Mouse (Mus musculus): ENCODE data around the gene Lexm. TPM values are rescaled to one million over a fixed set of nuclear protein-coding genes. Genes with fewer than 3 reads are reported as not detected.

Gene Lexm
- polyA plus RNA-seq, 1 experiment from 2014 or later = not detected

GRCm38 (mm10) chr4:106569680-106570079 is 47.4 kb downstream of the Lexm start:
- Histone ChIP-seq H3K9me3 (ENCODE audit: low read length) (no peaks in the 10 kb centered on the region), H3K27me3 (replicated peaks; ENCODE audit: insufficient read depth, low read length) (no peaks in the 10 kb centered on the region), H3K4me2 (replicated peaks; ENCODE audit: low read depth, low read length) (no peak overlapping the region), H3K4me3 (ENCODE audit: low read depth, low read length) (no peak overlapping the region), H3K36me3 (ENCODE audit: insufficient read depth, low read length) (no peaks in the 10 kb centered on the region), H3K9ac (replicated peaks; ENCODE audit: low read depth) (no peak overlapping the region), H3K4me1 (ENCODE audit: insufficient read depth, low read depth, low read length) (no peaks in the 10 kb centered on the region), H3K27ac (ENCODE audit: low read length) (no peak overlapping the region)
- 91% methylated on average over 4 of the region's 4 CpGs for WGBS
- ATAC-seq (no peak), DNase-seq (ENCODE audit: low spot score) (no peak)
- no peak for TF ChIP-seq CTCF (IDR thresholded peaks at IDR 0.05)
- no peak for TF ChIP-seq EP300 (IDR thresholded peaks at IDR 0.05)

GRCm38 (mm10) chr4:106564161-106564560 is 52.9 kb downstream of the Lexm start:
- WGBS = 88% methylated on average over 11 of the region's 11 CpGs
- Histone ChIP-seq H3K27me3 (replicated peaks; ENCODE audit: insufficient read depth, low read length) (no peaks in the 10 kb centered on the region), H3K4me2 (replicated peaks; ENCODE audit: low read depth, low read length) (no peak overlapping the region), H3K9ac (replicated peaks; ENCODE audit: low read depth) (no peak overlapping the region), H3K36me3 (ENCODE audit: insufficient read depth, low read length) (no peaks in the 10 kb centered on the region), H3K9me3 (ENCODE audit: low read length) (no peaks in the 10 kb centered on the region), H3K4me1 (ENCODE audit: insufficient read depth, low read depth, low read length) (peaks cover 9% of the 10 kb centered on the region), H3K4me3 (ENCODE audit: low read depth, low read length) (no peak overlapping the region), H3K27ac (ENCODE audit: low read length) (no peak overlapping the region)
- no peak for ATAC-seq
- DNase-seq (ENCODE audit: low spot score) = no peak
- TF ChIP-seq CTCF (IDR thresholded peaks at IDR 0.05) (no peak), EP300 (IDR thresholded peaks at IDR 0.05) (no peak)

- ATAC-seq (no peak), DNase-seq (ENCODE audit: low spot score) (peak; percentile 28)
- no peak overlapping the region for H3K27ac ChIP-seq (ENCODE audit: low read length)
- no peaks in the 10 kb centered on the region for H3K27me3 ChIP-seq (replicated peaks; ENCODE audit: insufficient read depth, low read length)
- TF ChIP-seq CTCF (IDR thresholded peaks at IDR 0.05) (no peak), EP300 (IDR thresholded peaks at IDR 0.05) (no peak)
- no peak overlapping the region for H3K9ac ChIP-seq (replicated peaks; ENCODE audit: low read depth)
- H3K9me3 ChIP-seq (ENCODE audit: low read length) = no peaks in the 10 kb centered on the region
- H3K4me3 ChIP-seq (ENCODE audit: low read depth, low read length) = no peak overlapping the region
- peak overlapping the region; percentile 100; the same call in 1 of the 2 replicates for H3K4me2 ChIP-seq (replicated peaks; ENCODE audit: low read depth, low read length)
- H3K36me3 ChIP-seq (ENCODE audit: insufficient read depth, low read length) = no peaks in the 10 kb centered on the region
- 36% methylated on average over 9 of the region's 9 CpGs for WGBS
- H3K4me1 ChIP-seq (ENCODE audit: insufficient read depth, low read depth, low read length) = peaks cover 9% of the 10 kb centered on the region
Measured at GRCm38 (mm10) chr4:106562837-106563790, 53.9 kb downstream of the Lexm start.

GRCm38 (mm10) chr4:106562006-106562405 is 55.0 kb downstream of the Lexm start:
- ATAC-seq (no peak), DNase-seq (ENCODE audit: low spot score) (no peak)
- H3K27ac ChIP-seq (ENCODE audit: low read length) = no peak overlapping the region
- no peaks in the 10 kb centered on the region for H3K9me3 ChIP-seq (ENCODE audit: low read length)
- 7% methylated on average over 6 of the region's 6 CpGs for WGBS
- H3K4me3 ChIP-seq (ENCODE audit: low read depth, low read length) = peak overlapping the region; percentile 68
- peak overlapping the region; percentile 100 for H3K4me2 ChIP-seq (replicated peaks; ENCODE audit: low read depth, low read length)
- H3K36me3 ChIP-seq (ENCODE audit: insufficient read depth, low read length) = no peaks in the 10 kb centered on the region
- H3K9ac ChIP-seq (replicated peaks; ENCODE audit: low read depth) = no peak overlapping the region
- peaks cover 9% of the 10 kb centered on the region for H3K4me1 ChIP-seq (ENCODE audit: insufficient read depth, low read depth, low read length)
- no peak for TF ChIP-seq CTCF (IDR thresholded peaks at IDR 0.05)
- no peaks in the 10 kb centered on the region for H3K27me3 ChIP-seq (replicated peaks; ENCODE audit: insufficient read depth, low read length)

GRCm38 (mm10) chr4:106560846-106561781 is 55.9 kb downstream of the Lexm start, which contains the start of gene Dhcr24:
Gene Dhcr24, plus strand, starts transcription at chr4:106561038.
- no peaks in the 10 kb centered on the region for H3K27me3 ChIP-seq (replicated peaks; ENCODE audit: insufficient read depth, low read length)
- H3K9ac ChIP-seq (replicated peaks; ENCODE audit: low read depth) = peak within 1 kb of the TSS; percentile 44; the same call in 1 of the 2 replicates
- TF ChIP-seq EP300 (IDR thresholded peaks at IDR 0.05) = no peak
- no peak for TF ChIP-seq CTCF (IDR thresholded peaks at IDR 0.05)
- H3K4me1 ChIP-seq (ENCODE audit: insufficient read depth, low read depth, low read length) = peaks cover 9% of the 10 kb centered on the region
- peak; percentile 95 for DNase-seq (ENCODE audit: low spot score)
- ATAC-seq = peak; percentile 99
- H3K36me3 ChIP-seq (ENCODE audit: insufficient read depth, low read length) = no peaks in the 10 kb centered on the region
- H3K9me3 ChIP-seq (ENCODE audit: low read length) = no peaks in the 10 kb centered on the region
- peak within 1 kb of the TSS; percentile 68 for H3K4me3 ChIP-seq (ENCODE audit: low read depth, low read length)
- WGBS = under 1% methylated on average over 71 of the region's 89 CpGs
- H3K4me2 ChIP-seq (replicated peaks; ENCODE audit: low read depth, low read length) = peak within 1 kb of the TSS; percentile 100
- no peak within 1 kb of the TSS for H3K27ac ChIP-seq (ENCODE audit: low read length)

Data from lung, postnatal 0 days (tissue).